Mouse (Mus musculus) heart, embryonic 15.5 days (tissue): ENCODE data around the gene Jmjd6. TPM values are rescaled to one million over a fixed set of nuclear protein-coding genes. Genes with fewer than 3 reads are reported as not detected.
A peak's percentile ranks its signal among the peaks of the same experiment; 100 is the strongest.
"Not testable (repeated sequence)": the region's sequence is repeated elsewhere in the genome, so short reads cannot be mapped to it uniquely, and the experiment has no call there.

Source experiments
- ATAC-seq: fragments of 200-750 bp; cut with Nextera tagmentation; replicated peaks from 2 replicates; pipeline ENCODE4 v1.8.0; 2017; ENCODE audit warnings: low read depth, moderate TSS enrichment; ENCODE audit not compliant: insufficient number of reproducible peaks, insufficient read depth, low FRiP score
- H3K27ac ChIP-seq: fragments of 300-500 bp; sonication (generic); 2 replicates; pipeline ENCODE4 v1.5.1; 2015; ENCODE audit warnings: mild to moderate bottlenecking, inconsistent platforms
- H3K27me3 ChIP-seq: fragments of 300-500 bp; sonication (generic); 2 replicates; pipeline ENCODE4 v1.6.1; 2015; ENCODE audit warnings: inconsistent platforms
- H3K36me3 ChIP-seq: fragments of 300-500 bp; sonication (generic); 2 replicates; pipeline ENCODE4 v1.6.1; 2015; ENCODE audit warnings: mild to moderate bottlenecking, inconsistent platforms
- H3K4me1 ChIP-seq: fragments of 300-500 bp; sonication (generic); replicated peaks from 2 replicates; pipeline ENCODE4 v1.6.1; 2015; ENCODE audit warnings: inconsistent platforms
- H3K4me2 ChIP-seq: fragments of 300-500 bp; sonication (generic); 2 replicates; pipeline ENCODE4 v1.6.1; 2015; ENCODE audit warnings: inconsistent platforms, mild to moderate bottlenecking, moderate library complexity
- H3K4me3 ChIP-seq: fragments of 300-500 bp; sonication (generic); 2 replicates; pipeline ENCODE4 v1.5.1; 2015; ENCODE audit warnings: mild to moderate bottlenecking, inconsistent platforms
- H3K9ac ChIP-seq: fragments of 300-500 bp; sonication (generic); 2 replicates; pipeline ENCODE4 v1.6.1; 2015; ENCODE audit warnings: mild to moderate bottlenecking, inconsistent platforms
- H3K9me3 ChIP-seq: fragments of 300-500 bp; sonication (generic); replicated peaks from 2 replicates; pipeline ENCODE4 v1.6.1; 2016; ENCODE audit warnings: inconsistent platforms
- WGBS: fragments of 180-500 bp; shearing (Covaris S2); methylation state at CpG from one replicate; pipeline ENCODE4 v1.1.7; 2015; ENCODE audit warnings: mixed read lengths; 5-methylcytosine and 5-hydroxymethylcytosine counted together
- polyA plus RNA-seq: library from polyadenylated mRNA; unstranded; fragments of >200 nt; fragmentation: Nextera tagmentation; extraction: Ambion mirVana; gene quantifications from 2 replicates; pipeline ENCODE4 v1.2.1, GENCODE M21; 2015

The Jmjd6 gene
- polyA plus RNA-seq, 1 experiment from 2014 or later, result 66.5 TPM

- Histone ChIP-seq H3K36me3 (peaks cover 20% of the 10 kb centered on the region; the same call in 1 of the 2 replicates), H3K4me2 (peak overlapping the region; percentile 70), H3K9ac (peak overlapping the region; percentile 98), H3K9me3 (no peaks in the 10 kb centered on the region), H3K27me3 (no peaks in the 10 kb centered on the region), H3K27ac (peak overlapping the region; percentile 100; the same call in 1 of the 2 replicates), H3K4me1 (peaks cover 21% of the 10 kb centered on the region), H3K4me3 (peak overlapping the region; percentile 83)
- 28% methylated on average over 6 of the region's 6 CpGs for WGBS
- ATAC-seq, result no peak
Observed at GRCm38 (mm10) chr11:116850833-116851477, 7.7 kb upstream of the Jmjd6 start.

DNA sequence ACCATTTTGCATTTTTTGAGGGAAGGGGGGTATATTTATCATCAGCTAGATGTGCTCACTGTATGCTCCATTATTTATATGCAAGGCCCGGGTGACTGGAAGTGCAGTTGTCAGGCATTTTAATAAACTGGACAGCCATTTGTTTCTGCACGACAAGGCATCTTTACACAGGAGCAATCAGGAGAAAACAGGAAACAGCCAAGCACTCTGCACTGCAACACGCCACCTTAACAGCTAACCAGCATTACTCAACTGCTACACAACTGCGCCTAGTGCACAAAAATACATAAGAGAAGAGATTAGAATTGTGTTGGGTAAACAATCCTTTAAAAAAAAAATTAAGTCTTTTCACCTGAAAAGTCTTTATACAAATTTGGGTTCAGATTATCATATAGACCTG lies 6.8 kb upstream of the Jmjd6 start:
- Histone ChIP-seq H3K4me1 (peaks cover 19% of the 10 kb centered on the region), H3K36me3 (peaks cover 20% of the 10 kb centered on the region; the same call in 1 of the 2 replicates), H3K9me3 (no peaks in the 10 kb centered on the region), H3K27ac (no peak overlapping the region), H3K27me3 (no peaks in the 10 kb centered on the region), H3K4me3 (peak overlapping the region; percentile 21; the same call in 1 of the 2 replicates), H3K4me2 (peak overlapping the region; percentile 70), H3K9ac (no peak overlapping the region)
- ATAC-seq, result no peak
- 38% methylated on average over 4 of the region's 4 CpGs for WGBS

DNA sequence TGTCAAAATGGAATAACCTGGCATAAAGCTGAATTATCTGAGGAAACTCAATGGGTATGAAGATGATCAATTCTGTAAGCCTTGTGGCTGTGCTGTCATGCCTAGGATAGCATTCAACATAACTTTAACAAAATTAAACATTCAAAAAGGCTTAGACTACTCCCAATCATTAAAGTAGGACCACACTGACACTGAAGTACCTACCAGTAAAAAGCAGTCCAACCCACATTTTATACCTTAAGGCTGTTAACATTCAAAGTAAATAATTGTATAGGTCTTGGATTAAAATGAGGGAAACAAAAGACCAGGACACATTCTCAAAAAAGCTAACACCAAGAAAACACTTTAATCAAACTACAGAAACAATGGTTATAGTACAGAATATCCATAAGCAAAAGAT lies 6.3 kb upstream of the Jmjd6 start:
- H3K4me3 ChIP-seq, result no peak overlapping the region
- no peaks in the 10 kb centered on the region for H3K27me3 ChIP-seq
- no peak overlapping the region for H3K27ac ChIP-seq
- no peak overlapping the region for H3K4me2 ChIP-seq
- H3K4me1 ChIP-seq, result peaks cover 16% of the 10 kb centered on the region
- H3K9me3 ChIP-seq, result no peaks in the 10 kb centered on the region
- H3K36me3 ChIP-seq, result peaks cover 20% of the 10 kb centered on the region; the same call in 1 of the 2 replicates
- no peak for ATAC-seq
- no peak overlapping the region for H3K9ac ChIP-seq

DNA sequence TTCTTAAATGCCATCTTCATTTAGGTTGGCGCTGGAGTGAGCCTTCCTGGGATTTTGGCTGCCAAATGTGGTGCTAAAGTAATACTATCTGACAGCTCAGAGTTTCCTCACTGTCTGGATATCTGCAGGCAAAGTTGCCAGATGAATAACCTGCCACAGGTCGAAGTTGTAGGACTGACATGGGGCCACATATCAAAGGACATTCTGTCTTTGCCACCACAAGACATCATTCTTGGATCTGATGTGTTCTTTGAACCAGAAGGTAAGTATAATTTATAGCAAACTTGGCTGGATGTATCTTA lies 5.6 kb upstream of the Jmjd6 start:
- not testable (repeated sequence) for H3K9me3 ChIP-seq, H3K4me3 ChIP-seq, H3K27me3 ChIP-seq, H3K4me2 ChIP-seq, H3K27ac ChIP-seq, ATAC-seq, H3K9ac ChIP-seq
- peaks cover 17% of the 10 kb centered on the region for H3K4me1 ChIP-seq
- peaks cover 20% of the 10 kb centered on the region; the same call in 1 of the 2 replicates for H3K36me3 ChIP-seq
- 73% methylated on average over 2 of the region's 2 CpGs for WGBS

DNA sequence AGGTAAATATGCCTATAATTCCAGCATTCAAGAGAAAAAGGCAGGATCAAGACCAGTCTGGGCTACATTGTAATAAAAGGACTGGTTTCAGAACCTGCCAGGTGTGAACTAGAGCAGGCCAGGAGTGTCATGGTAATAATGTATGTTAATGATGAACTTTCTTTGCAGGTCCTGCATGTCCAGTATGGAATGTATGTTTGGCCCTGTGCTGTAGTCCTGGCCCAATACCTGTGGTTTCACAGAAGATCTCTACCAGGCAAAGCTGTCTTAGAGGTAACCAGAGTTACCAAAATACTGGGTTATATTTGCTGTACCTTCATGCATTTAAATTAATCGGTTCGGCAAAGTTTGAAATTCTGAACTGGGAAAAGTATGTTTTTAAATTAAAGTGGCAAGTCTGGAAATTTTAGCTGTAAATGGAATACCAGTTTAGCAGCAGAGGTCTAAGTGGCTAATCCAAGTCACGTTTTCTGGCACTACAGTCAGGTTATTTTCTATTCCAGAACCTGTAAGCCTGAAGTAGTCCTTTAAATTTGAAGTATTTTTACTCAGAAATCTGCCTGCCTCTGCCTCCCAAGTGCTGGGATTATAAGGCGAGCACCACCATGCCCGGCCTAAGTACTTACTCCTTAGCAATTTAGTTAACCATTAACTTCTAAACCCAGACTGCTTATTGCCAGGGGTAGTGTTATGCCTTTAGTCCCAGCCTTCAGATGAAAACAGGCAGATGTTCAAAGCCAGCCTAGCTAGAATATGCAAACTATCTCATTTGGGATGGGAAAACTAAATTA lies 5.0 kb upstream of the Jmjd6 start:
- H3K9me3 ChIP-seq, result no peaks in the 10 kb centered on the region
- H3K27me3 ChIP-seq, result no peaks in the 10 kb centered on the region
- H3K9ac ChIP-seq, result no peak overlapping the region
- no peak overlapping the region for H3K4me3 ChIP-seq
- H3K27ac ChIP-seq, result no peak overlapping the region
- H3K4me2 ChIP-seq, result no peak overlapping the region
- 79% methylated on average over 5 of the region's 5 CpGs for WGBS
- no peak for ATAC-seq
- H3K36me3 ChIP-seq, result peaks cover 20% of the 10 kb centered on the region; the same call in 1 of the 2 replicates
- peaks cover 17% of the 10 kb centered on the region for H3K4me1 ChIP-seq

- H3K9me3 ChIP-seq, result no peaks in the 10 kb centered on the region
- no peak overlapping the region for H3K4me2 ChIP-seq
- no peak overlapping the region for H3K9ac ChIP-seq
- H3K4me3 ChIP-seq, result no peak overlapping the region
- no peak for ATAC-seq
- 90% methylated on average over 3 of the region's 3 CpGs for WGBS
- no peak overlapping the region for H3K27ac ChIP-seq
- peaks cover 17% of the 10 kb centered on the region for H3K4me1 ChIP-seq
- peaks cover 20% of the 10 kb centered on the region; the same call in 1 of the 2 replicates for H3K36me3 ChIP-seq
- H3K27me3 ChIP-seq, result no peaks in the 10 kb centered on the region
Observed at GRCm38 (mm10) chr11:116847187-116848085, 4.2 kb upstream of the Jmjd6 start.

GRCm38 (mm10) chr11:116846593-116847181 lies 3.4 kb upstream of the Jmjd6 start:
- ATAC-seq, result no peak
- Histone ChIP-seq H3K27me3 (no peaks in the 10 kb centered on the region), H3K9ac (no peak overlapping the region), H3K4me1 (peaks cover 18% of the 10 kb centered on the region), H3K9me3 (no peaks in the 10 kb centered on the region), H3K36me3 (peaks cover 20% of the 10 kb centered on the region; the same call in 1 of the 2 replicates), H3K4me2 (no peak overlapping the region), H3K4me3 (no peak overlapping the region), H3K27ac (no peak overlapping the region)
- WGBS, result 77% methylated on average over 4 of the region's 4 CpGs

DNA sequence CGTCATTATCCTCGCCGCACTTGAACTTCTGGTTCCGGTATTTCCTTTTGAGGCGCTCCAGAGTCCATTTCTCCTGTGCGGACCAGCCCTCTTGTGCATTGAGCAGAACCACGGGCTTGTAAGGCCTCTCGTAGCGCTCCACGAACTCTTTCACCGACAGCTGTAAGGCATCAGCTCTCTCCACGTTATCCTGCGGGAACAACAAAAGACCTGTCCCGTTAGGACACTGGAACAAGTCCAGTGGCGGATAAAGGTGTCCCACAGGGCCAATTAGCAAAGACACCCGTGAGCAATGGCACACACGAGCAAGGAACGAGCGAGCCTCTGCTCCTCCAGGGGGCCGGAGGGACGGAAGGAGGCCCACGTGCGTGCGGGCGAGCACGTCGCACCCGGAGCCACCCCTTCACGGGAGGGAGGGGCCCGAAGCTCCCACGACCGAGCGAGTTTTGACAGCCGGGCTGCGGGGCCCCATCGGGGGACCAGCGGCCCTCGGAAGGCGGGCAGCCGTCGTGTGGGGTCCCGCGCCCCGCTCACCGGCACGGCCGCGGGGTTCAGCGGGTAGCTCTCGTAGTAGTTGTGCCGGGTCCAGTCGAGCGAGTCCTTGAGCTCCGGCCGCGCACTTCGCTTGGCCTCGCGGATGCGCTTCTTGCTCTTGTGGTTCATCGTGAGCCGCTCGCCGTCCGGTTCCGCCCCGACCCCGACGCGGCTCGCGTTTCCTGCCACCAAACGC lies 553 bp downstream of the Jmjd6 start:
- peaks cover 31% of the 10 kb centered on the region for H3K4me1 ChIP-seq
- H3K9me3 ChIP-seq, result no peaks in the 10 kb centered on the region
- no peaks in the 10 kb centered on the region for H3K27me3 ChIP-seq
- peak overlapping the region; percentile 92 for H3K9ac ChIP-seq
- H3K4me3 ChIP-seq, result peak overlapping the region; percentile 88
- WGBS, result under 1% methylated on average over 73 of the region's 73 CpGs
- H3K27ac ChIP-seq, result peak overlapping the region; percentile 99
- peak overlapping the region; percentile 62 for H3K4me2 ChIP-seq
- peak; percentile 66 for ATAC-seq
- H3K36me3 ChIP-seq, result peaks cover 25% of the 10 kb centered on the region

DNA sequence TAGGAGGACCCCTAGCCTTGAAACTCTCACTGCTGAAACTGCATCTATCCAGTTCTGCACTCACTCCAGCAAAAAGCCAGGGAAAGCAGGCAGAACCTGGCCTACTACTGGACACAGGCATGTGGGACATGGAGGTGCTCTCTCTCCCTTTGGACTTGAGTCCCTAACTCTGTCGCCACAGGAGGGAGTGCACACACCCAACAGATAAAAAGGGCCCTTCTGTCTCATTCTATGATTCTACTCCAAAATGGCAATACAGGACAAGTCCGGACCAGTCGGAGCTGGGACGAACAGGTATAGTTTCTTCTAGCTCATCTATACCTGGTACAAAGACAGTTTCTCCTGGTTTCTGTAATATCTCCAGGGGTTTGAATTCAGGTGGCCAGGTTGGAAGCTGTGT lies 2.5 kb downstream of the Jmjd6 start:
- Histone ChIP-seq H3K4me2 (peak overlapping the region; percentile 62), H3K36me3 (peaks cover 43% of the 10 kb centered on the region), H3K4me3 (peak overlapping the region; percentile 88), H3K4me1 (peaks cover 31% of the 10 kb centered on the region), H3K27me3 (no peaks in the 10 kb centered on the region), H3K9ac (0 out of 2 replicates have a peak overlapping the region, but pooled peaks have one; percentile 16), H3K9me3 (no peaks in the 10 kb centered on the region), H3K27ac (no peak overlapping the region)
- no peak for ATAC-seq
- WGBS, result 73% methylated on average over 4 of the region's 4 CpGs

DNA sequence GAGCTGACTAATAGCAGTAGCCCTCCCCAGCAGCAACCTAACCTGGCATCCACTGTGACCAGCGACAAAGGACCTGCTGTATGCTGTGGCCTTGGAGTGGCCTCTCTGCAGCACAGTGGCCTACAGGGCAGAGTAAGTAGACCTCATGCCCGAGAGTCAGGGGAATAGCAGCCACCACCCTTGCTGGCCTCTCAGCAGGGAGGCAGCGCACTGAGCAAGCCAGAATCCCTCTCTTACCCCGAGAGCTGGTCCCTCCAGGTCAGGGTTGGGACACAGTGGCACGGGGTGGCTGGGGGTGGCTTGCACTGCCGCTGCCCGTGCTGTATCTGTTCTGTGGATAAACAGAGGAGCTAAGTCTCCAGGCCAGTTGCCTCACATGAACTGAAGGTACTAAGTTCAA lies 3.6 kb downstream of the Jmjd6 start:
- ATAC-seq, result no peak
- H3K4me1 ChIP-seq, result peaks cover 32% of the 10 kb centered on the region
- no peaks in the 10 kb centered on the region for H3K9me3 ChIP-seq
- 75% methylated on average over 7 of the region's 7 CpGs for WGBS
- peak overlapping the region; percentile 4; the same call in 1 of the 2 replicates for H3K4me2 ChIP-seq
- H3K36me3 ChIP-seq, result peaks cover 55% of the 10 kb centered on the region
- no peak overlapping the region for H3K4me3 ChIP-seq
- no peak overlapping the region for H3K27ac ChIP-seq
- no peak overlapping the region for H3K9ac ChIP-seq
- H3K27me3 ChIP-seq, result no peaks in the 10 kb centered on the region
